Comparison of ENCODE assay signal across 8 mouse cellular contexts in the genomic region with DNA sequence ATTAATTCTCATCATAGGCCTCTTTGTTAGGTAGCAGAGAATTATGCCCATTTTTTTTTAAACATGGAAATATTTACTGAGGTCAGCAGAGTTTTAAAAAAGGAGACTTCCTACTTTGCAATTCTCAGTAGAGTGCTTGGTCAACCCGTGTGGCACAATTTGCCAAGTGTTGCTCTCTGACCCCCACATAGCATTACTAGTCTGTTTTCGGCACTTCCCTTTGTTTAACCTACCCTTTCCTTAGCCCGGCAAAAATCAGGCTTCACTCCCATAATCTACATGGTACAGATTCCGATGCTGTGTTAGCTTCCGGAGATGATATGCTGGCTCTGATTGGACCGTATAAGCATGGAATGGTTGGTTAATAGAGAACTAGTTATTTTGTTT. TPM values are rescaled to one million over a fixed set of nuclear protein-coding genes. Genes with fewer than 3 reads are reported as not detected.
DNase-seq lines count a peak whose midpoint lies in the region; ATAC-seq lines count a peak whose summit lies in the region.

No protein-coding gene starts in this region.

- peak; percentile 32 for DNase-seq in cerebellum, adult 8-10 months
- DNase-seq in cerebellum, postnatal 4 days (ENCODE audit: low spot score in 2 of 2), result no peak
- DNase-seq in intestine, embryonic 14.5 days (ENCODE audit: low spot score), result no peak
- no peak for DNase-seq in layer of hippocampus, postnatal 36 days
- DNase-seq in urinary bladder, postnatal 25 days (ENCODE audit: low spot score), result no peak
- no peak for DNase-seq in right cerebral cortex, adult 2 months (ENCODE audit: low spot score in 2 of 2)

- H3K36me3 ChIP-seq in embryonic facial prominence, embryonic 12.5 days, result no peaks in the 10 kb centered on the region
- no peaks in the 10 kb centered on the region for H3K36me3 ChIP-seq in intestine, embryonic 14.5 days (ENCODE audit: control insufficient read depth, insufficient read depth, low read length)

- peak overlapping the region; percentile 87 for H3K4me3 ChIP-seq in embryonic facial prominence, embryonic 12.5 days
- peak overlapping the region; percentile 98 for H3K4me3 ChIP-seq in intestine, embryonic 14.5 days (ENCODE audit: low read depth, low read length)

- no peak for ATAC-seq in embryonic facial prominence, embryonic 12.5 days (ENCODE audit: insufficient number of reproducible peaks, insufficient read depth, low FRiP score, low TSS enrichment)
- no peak for ATAC-seq in intestine, embryonic 14.5 days (replicated peaks; ENCODE audit: low FRiP score, low TSS enrichment, low read depth)
- ATAC-seq in megakaryocyte, adult 5-6 weeks (ENCODE audit: poor library complexity, severe bottlenecking), result peak; percentile 56

- peaks cover 12% of the 10 kb centered on the region for H3K4me1 ChIP-seq in embryonic facial prominence, embryonic 12.5 days
- H3K4me1 ChIP-seq in intestine, embryonic 14.5 days (replicated peaks; ENCODE audit: control insufficient read depth, insufficient read depth, low read length), result peaks cover 18% of the 10 kb centered on the region

- peak overlapping the region; percentile 99; the same call in 1 of the 2 replicates for H3K27ac ChIP-seq in embryonic facial prominence, embryonic 12.5 days
- peak overlapping the region; percentile 99 for H3K27ac ChIP-seq in intestine, embryonic 14.5 days (ENCODE audit: low read depth)

- H3K4me2 ChIP-seq in embryonic facial prominence, embryonic 12.5 days (replicated peaks), result peak overlapping the region; percentile 49
- H3K4me2 ChIP-seq in intestine, embryonic 14.5 days (ENCODE audit: low read length), result peak overlapping the region; percentile 64

- WGBS in embryonic facial prominence, embryonic 12.5 days, result 40% methylated on average over 6 of the region's 6 CpGs
- 40% methylated on average over 6 of the region's 6 CpGs for WGBS in intestine, embryonic 14.5 days

- H3K9ac ChIP-seq in embryonic facial prominence, embryonic 12.5 days, result peak overlapping the region; percentile 98; the same call in 1 of the 2 replicates
- peak overlapping the region; percentile 97 for H3K9ac ChIP-seq in intestine, embryonic 14.5 days (ENCODE audit: low read length)

- no peaks in the 10 kb centered on the region for H3K9me3 ChIP-seq in embryonic facial prominence, embryonic 12.5 days
- no peaks in the 10 kb centered on the region for H3K9me3 ChIP-seq in intestine, embryonic 14.5 days (ENCODE audit: control insufficient read depth, low read length)

- no peaks in the 10 kb centered on the region for H3K27me3 ChIP-seq in embryonic facial prominence, embryonic 12.5 days
- no peaks in the 10 kb centered on the region for H3K27me3 ChIP-seq in intestine, embryonic 14.5 days (replicated peaks; ENCODE audit: control insufficient read depth, insufficient read depth, low read length)

RNA-seq across cellular contexts. Expression of a gene that starts 0.8 kb away (rescaled TPM):
- polyA plus RNA-seq in embryonic facial prominence, embryonic 12.5 days (2016; fragmentation: Nextera tagmentation; extraction: Ambion mirVana), result 10.3 and 10.6 TPM in 2 replicates
- polyA plus RNA-seq in intestine, embryonic 14.5 days (2014; fragmentation: Nextera tagmentation; extraction: Ambion mirVana), result 11.0 and 11.1 TPM in 2 replicates
- total RNA-seq in megakaryocyte, adult 5-6 weeks (2015), result 117 and 133 TPM in 2 replicates
- total RNA-seq in megakaryocyte, adult 5-6 weeks (2017), result 119 and 134 TPM in 2 replicates
- total RNA-seq in layer of hippocampus, postnatal 36 days (2021), result 10 to 100 TPM; 89.2 to 90.1 TPM
